Mouse (Mus musculus) adrenal gland, postnatal 36 days (tissue): ENCODE results near the gene Brd1. TPM values are rescaled to one million over a fixed set of nuclear protein-coding genes. Genes with fewer than 3 reads are reported as not detected.
A peak's percentile ranks its signal among the peaks of the same experiment; 100 is the strongest.
"Not testable (repeated sequence)": the region's sequence is repeated elsewhere in the genome, so short reads cannot be mapped to it uniquely, and the experiment has no call there.

Source experiments
- DNase-seq, 2 experiments: peaks; one replicate each; pipeline ENCODE4 v3.0.0; 2021; ENCODE audit warnings: mixed read lengths in 1 of 2
- total RNA-seq, 2 experiments: library from RNA; stranded (reverse); gene quantifications; 2 replicates each; pipeline ENCODE4 v1.2.3; 2021

The Brd1 gene
- total RNA-seq, 2 experiments from 2014 or later, result 54.0 to 65.9 TPM

DNA sequence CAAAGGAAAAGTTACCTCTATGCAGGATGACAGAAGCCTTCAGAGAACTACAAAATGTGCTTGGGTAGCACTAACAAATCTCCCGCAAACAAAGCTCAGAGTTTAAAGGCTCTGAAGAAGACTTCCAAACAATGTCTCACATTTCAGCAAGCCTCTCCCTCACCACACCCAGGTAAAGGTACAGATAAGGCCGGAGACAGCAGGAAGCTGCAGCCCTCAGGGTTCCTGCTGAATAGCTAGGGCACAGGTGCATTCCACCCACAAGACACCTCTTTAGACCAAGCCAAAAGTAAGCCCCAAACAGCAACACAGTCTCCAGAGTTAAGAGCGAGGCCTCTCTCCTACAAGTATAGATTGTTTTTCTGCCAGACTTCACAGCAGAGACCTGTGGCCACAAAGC, 3.3 kb downstream of the Brd1 start:
- DNase-seq, result no peak

DNA sequence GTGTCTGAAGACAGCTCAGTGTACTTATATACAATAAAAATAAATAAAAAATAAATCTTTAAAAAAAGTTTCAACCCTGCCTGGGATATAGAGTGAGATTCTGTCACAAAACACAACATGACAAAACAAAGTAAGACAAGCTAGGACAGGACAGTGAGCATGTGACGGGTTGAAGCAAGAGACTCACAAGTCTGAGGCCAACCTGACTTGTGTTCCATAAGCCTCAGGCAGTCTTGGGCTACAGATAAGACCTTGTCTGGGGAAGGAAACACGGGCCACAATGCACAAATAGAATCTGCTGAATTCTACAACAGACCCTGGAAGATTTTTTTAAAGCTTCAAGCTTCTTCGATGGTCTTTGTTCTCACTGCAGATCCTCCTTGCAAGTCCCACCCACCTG, 6.8 kb downstream of the Brd1 start:
- no peak for DNase-seq

DNA sequence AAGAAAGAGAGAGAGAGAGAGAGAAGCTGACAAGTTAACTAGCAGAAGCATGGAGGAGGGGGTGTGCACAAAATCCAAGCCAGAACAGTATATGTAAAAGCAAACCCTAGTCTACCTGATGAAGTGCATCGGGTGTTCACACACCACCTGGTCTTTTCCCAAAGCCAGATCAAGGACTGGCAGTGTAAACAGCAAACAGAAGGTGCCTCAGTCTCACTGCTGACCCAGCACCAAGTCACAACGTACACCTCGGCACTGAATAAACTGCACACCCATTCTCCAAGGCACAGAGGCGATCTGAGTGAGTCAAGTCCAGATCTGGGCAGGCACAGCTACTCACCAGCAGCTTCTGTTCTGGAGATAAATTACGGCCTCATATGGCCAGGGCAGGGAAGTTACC, 9.0 kb downstream of the Brd1 start:
- DNase-seq, result no peak

DNA sequence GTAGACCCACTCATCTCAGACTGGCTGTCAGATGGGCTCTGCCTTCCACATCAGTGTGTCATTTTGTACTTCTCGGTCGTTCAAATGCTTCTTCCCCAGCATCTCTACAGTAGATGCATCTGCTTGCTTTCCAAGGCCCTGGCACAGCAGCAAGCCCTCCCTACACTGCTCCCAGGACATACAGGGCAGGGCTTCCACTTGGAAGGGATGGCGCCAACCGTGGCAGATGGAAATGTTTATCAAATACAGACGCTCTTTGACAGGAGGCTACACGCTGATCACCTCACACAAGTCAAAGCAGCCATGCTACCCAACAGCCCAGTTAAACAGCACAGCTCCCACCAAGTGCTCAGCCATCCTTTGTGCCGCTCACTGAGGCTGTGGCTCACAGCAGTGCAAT, 9.7 kb downstream of the Brd1 start:
- no peak for DNase-seq

DNA sequence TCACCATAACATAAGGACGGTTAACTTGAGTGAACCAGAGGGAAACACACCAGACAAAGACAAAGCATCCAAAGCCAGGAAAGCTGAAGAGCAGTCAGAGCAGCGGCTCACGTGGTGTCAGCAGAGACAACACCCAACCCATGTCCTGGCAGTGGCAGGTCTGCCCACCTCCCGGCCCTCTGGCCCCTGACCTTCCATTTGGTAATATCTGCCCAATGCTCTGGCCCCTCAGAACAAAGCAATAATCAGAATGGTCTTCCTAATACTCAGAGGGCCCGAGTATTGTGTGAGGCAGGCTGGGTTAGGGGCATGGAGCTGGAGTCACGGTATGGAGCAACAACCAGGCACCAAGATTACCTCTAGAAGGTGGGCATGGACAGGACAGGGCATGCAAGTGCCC, 10.8 kb downstream of the Brd1 start:
- DNase-seq, result no peak

DNA sequence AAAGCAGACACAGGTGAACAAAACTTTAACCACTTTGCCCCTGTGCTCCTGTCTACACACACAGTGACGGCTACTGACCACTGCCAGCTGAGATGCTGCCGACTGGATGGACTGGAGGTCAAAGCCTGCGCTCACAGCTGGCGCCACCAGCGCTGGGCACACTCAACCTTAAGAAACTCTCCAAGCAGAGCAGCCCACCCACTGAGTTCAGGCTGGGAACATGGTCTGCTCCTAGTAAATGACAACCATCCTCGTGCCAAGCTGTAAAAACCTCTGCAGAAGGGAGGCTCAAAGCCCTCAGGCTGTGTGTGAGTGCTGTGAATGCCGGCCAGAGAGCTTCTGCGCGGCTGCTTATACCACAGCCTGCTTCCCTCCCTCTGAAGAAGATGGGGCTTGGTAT, 16.8 kb downstream of the Brd1 start:
- no peak for DNase-seq

DNA sequence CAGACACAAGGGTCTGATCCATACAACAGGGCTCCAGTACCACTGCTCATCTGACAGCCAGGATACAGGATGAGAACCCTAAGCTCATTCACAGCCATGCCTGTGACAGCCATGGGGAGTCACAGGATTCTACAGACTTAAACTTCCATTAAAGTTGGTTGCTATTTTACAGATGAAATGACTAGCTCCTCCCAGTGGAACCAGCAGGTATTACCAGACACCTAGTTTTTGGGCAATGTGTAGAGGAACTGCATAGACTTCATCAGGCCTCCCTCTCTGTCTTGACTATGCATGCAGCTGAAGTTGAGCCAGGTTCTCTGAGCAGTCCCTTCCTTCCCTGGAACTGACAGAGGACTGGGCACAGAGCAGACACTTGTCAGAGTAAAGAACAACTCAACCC, 17.7 kb downstream of the Brd1 start:
- DNase-seq, result no peak

DNA sequence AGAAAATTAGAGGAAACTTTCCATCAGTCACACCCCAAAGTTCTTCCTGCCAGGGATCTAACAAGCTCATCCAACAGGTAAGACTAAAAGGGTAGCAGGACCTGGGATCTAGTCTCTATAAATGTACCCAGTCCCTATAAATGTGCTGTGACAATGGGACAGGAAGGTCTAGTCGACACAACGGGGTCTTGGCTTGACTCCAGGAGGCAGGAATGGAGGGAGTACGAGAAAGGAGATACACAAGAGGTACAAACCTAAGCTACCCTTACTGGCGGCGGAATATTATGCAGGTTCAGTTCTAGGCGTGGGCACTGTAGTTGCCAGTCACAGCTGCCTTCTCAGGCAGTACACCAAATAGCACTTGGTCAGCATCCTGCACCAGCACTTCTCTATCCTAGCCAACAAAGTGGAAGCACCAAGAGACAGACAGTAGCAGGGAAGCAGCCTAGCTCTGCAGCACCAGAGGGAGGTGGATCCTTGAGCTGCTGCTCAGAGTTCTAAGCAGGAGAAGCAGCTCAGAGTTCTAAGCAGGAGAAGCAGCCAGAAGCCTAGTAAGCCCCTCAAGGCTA, 19.9 kb downstream of the Brd1 start:
- no peak for DNase-seq

DNA sequence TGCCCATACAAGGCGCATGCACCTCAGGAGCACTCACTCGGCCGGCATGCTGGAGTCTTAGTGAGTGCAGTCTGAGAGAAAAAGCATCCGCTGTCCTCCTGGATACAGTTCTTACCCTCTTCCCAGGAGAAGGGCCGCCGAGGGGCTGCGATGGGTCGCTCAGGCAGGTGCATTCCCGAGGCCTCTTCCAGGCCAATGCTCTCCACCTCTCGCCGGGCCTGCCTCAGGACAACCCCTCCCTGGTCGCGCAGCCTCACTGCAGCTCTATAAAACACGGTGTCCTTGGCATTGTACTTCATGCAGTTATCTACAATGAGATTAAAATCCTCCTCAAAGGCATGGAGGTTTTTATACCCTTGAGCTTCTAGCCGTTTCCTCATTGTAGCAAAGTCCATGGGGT, 21.5 kb downstream of the Brd1 start:
- DNase-seq, result peak; percentile 74 to 80

DNA sequence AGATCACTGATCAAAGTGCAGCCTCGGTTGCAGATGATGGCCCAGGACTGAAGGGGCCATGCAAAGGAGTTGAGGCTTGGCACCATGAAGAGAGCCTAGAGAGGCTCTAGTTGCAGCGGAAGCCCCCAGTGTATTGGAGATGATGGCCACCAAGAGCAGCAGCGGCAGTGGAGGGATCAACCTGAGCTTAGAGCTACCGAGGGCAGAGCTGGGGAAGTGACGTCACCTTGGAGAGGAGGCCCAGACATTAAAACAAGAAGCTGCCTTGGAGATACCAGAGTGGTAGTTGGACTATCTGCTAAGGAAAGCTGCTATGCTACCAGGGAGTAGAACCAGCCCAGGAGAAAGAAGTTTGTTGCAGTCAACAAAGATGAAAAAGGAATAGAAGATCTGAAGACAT, 24.2 kb downstream of the Brd1 start:
- DNase-seq, result no peak

DNA sequence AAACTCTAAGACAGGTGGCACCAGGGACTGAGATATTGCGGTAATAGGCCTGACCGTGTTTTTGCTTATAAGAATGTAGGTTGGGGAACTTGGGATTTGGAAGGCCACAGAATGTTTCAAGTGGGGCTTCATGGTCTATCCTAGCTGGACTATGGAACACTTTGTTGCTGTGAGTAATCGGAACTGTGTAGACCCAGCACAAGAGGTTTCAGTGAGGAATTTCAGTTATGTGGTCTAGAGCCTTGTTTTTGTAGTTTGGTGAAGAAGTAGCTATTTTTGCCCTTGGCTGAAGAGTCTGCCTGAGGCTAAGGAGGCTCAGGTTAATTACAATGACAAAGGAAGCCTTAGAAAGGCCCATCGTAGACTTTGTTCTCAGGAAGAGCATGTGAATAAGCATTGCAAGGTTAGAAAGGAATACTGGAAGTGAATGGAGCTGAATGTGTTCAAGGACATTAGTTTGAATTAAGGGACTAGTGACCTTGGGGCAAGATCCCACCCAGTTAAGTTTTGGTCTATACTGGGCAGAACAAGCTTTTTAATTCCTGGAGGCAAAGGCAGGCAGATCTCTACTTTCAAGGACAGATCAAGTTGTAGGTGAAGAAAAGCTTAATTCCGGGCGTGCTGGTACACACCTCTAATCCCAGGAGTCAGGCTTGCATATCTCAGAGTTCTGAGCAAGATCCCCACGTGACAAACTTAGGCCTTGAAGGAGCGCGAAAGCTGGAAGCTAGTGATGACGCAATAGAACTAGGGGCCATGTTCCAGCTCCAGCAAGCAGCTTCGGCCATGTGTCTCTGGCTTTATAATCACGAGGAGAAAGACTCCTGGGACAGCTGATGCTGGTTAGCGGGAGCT, 25.1 kb downstream of the Brd1 start:
- peak; percentile 43 to 59 for DNase-seq

DNA sequence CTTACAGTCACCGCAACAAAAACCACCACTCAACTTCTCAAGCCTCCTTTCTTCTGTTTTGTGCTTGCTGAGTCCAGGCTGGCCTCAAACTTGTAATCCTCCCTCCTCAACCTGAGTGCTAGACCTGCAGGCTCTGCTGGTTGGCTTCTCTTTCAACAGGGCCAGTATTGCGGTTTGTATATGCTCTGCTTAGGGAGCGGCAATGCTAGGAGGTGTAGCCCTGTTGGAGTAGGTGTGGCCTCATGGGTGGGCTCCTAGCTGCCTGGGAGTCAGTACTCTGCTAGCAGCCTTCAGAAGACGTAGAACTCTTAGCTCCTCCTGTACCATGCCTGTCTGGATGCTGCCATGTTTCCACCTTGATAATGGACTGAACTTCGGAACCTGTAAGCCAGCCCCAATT, 25.8 kb downstream of the Brd1 start:
- DNase-seq, result no peak

DNA sequence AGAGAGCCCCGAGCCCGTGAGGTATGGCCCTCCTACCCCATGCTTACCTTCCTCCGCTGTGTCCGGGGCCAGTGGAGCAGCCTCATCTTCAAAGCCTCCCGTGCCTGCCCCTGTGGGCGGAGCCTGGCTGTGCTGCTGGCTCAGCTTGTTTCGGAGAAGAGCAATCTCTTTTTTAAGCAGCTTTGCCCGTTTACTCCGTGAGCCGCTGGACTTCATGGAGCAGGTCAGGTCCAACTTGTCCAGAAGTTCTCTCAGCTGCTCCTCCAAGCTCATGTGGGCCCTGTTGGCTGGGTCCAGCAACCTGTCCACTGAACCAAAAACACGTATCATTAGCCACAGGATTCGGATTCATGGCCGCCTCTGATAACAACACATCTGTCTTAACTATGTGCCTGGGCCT, 27.0 kb downstream of the Brd1 start:
- not testable (repeated sequence) for DNase-seq

DNA sequence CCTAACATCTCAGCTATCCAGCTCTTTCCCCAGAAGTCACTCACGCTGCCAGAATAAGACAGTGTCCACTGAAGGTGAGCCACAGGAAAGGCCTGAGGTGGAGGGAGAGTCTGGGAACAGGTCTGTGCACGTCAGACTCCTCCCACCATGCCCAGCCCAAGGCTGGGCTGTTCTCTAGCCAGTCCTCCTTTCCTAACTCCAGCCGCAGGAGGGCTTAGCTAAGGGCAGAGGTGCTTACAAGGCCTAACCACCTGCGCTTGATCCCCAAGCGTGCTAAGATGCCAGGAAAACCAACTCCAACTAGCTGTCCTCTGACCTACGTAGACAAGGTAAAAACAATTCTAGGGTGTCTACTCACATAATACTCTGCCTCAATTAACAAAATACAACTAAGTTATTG, 27.7 kb downstream of the Brd1 start:
- no peak for DNase-seq

DNA sequence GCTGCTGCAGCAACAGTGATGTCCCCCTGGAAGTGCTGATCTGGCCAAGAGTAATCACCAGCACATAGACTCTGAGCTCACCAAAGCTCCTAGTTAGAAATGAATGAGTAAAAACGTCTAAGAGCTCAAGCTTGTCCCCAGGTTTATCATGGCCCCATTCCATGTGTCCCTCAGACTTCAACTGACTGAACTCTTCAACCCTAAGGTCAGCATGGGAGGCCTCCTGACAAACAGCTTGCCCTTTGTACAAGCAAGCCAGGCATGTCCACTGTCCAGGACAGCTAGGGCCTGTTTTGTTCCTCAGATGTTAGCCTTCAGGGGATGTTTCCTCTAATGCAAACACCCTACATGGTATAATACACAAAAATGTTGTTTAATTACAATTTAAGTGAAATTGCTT, 29.7 kb downstream of the Brd1 start:
- no peak for DNase-seq

DNA sequence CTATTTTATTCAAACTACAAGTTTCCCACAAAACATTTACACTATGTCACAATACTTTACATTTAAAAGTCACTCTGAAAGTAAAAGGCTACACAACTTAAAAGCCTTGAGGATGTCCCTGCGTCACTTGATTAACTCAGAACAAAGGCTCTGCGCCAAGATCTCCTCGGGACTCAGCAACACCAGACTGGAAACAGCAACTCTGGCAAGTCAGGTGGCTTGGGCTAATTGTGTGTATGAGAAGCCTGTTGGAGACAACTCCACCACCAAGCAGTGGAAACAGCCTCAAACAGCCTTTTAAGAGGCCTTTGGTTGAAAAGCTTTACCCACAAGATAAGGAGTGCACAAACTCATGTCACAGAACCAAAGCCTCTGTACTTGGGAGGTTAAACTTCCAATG, 31.5 kb downstream of the Brd1 start:
- DNase-seq, result peak; percentile 75 to 79

DNA sequence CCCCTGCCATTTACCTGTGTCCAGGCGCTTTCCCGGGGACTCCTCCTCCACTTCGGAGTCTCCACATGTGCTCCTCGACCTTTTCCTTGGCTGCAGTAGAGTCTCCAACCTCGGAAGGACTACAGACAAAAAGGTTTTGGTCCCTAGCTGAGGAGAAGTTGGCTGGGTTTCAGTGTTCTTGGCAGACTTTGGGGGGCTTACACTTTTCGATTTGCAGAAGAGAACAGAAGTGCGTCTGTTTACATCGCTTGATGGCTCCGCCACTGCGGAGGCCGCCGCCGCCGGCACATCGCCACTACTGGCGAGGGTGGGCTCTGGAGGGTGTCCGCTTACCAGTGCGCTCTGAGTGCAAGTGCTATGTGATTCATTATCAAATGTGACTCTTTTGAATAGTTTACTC, 33.3 kb downstream of the Brd1 start:
- no peak for DNase-seq

DNA sequence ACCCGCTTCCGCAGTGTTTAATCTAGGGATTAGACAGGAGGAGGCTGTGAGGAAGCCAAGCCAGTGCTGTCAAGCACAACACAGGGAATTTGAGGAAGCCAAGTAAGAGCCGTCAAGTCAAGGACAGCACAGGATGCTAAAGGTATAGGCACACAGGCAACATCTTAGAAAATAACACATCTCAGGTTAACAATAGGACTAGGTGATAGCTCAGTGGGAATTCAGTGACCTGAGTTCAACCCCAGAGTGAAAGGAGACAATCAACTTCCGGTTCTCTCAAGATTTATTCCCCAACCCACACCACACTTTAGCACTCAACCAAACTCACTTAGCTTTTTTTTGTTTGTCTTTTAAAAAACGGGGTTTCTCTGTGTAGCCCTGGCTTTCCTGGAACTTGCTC, 34.5 kb downstream of the Brd1 start:
- no peak for DNase-seq

DNA sequence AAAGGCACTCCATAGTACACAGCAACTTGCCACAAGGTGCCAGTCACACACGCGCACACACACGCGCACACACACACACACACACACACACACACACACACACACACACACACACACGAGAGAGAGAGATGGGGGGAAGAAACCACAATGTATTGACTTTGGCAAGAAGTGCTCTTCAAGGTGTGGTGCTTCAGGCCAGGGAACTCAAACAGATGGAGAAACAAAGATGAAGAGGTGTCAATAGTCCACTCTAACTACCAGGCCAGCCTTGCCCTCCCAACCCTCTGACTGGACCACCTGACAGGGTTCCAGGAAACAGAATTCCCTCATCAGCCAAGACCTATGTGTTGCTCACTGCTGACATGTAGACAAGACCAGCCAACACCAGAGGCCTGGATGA, 36.4 kb downstream of the Brd1 start:
- DNase-seq, result no peak

DNA sequence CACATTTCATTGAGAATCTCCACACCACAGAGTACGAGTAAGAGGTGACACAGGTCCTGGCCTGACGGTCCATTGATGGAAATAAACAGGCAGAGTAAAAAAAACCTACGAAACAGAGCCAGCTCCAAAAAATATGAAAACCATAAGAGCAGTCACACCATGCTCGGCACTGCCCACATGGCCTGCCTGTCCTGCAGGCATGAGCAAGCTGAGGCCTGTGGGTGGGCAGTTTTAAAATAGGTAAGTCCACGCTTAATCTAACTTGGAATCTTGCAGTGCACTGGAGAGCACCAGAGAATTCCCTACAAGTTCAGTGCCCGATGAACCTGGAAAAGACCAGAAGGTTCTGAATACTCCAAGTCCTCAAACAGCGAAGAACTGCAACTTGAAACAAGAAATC, 38.0 kb downstream of the Brd1 start:
- no peak for DNase-seq

DNA sequence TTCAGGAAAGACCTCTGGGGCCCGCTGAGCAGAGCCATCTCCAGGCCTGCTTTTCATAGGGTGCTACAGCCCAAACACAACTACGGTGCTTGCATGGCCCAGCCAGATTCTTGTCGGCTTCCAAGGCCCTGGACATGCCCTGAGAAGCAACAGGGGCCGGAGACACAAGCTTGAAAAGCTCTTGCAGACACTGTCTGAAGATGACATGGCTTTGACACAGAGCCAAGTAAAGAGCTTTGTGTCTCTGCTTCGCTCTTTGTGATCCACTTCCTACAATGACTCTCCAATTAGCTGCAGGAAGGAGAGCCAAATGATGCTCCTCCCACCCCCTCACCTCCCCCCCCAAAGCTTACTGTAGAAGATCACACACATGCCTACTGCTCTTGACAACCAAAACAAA, 40.0 kb downstream of the Brd1 start:
- DNase-seq, result no peak

DNA sequence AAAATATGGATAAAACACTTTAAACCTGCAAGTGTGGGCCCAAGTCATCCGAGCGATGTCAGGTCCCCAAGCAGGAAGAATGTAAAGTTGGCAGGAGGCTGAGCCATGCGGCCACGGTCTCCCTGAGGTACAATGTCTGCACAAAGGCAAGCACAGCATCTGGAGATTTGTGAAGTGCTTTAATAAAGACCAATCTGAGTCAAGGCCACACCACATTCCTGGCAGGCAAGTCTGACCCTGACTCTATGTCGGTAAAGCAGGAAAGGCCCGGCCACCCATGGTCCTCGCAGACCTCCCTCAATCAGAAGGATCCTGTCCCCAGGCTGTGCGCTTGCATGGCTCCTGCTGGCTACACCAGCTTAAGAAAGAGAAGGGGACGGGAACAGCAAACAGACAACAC, 41.3 kb downstream of the Brd1 start:
- DNase-seq, result peak; percentile 58 to 60

DNA sequence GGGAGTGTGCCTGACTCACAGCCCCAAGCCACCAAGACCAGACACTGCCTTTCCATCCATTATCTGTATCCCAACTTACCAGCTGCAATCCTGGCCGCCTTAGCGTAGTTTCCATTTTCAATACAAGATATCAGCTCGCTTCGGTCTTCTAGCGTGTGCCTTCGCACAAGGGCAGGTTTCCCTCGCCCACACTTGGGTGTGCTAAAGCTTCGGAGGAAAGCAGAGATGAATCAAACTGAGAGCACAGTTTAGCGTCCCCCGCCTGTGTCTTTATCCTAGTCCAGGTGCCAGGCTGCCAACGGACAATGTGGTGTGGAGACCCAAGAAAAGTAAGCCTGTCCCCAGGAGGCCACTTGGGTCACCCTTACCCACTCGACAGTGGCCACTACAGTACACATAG, 42.9 kb downstream of the Brd1 start:
- DNase-seq, result no peak

DNA sequence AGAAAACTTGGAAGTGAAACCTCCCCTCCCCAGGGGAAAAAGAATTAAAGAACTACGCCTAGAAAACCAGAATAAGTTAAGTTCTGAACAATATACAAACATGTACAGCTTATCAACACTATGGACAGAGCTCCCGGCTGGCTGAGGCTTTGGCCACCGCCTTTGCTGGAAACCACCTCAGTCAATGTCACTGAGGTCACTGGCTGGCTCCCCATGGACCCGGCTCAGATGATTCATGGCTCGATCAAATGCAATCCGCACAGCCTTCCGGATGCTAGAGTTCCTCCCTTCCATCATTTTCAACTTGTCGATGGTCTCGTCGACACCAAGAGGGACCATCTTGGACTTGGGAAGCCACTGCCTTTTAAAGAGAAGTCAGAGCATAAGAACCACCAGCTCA, 45.9 kb downstream of the Brd1 start:
- DNase-seq, result peak in 1 of 2 experiments; percentile 53
